Mouse (Mus musculus) adrenal gland, adult 18-20 months (tissue): ENCODE data around the gene Dpf3. TPM values are rescaled to one million over a fixed set of nuclear protein-coding genes. Genes with fewer than 3 reads are reported as not detected.

Experiments used
- total RNA-seq, 2 experiments: library from RNA; stranded (reverse); gene quantifications; 1 replicate in 1 of 2; 2 replicates in 1 of 2; pipeline ENCODE4 v1.2.3; 2021

Dpf3 gene
- total RNA-seq, 2 experiments from 2014 or later, result 7.3 to 7.7 TPM

Other genes with a start within 250 kb of the Dpf3 start
- gene Dcaf4, start 32.8 kb upstream of the Dpf3 start, total RNA-seq, result 10 to 100 TPM; 28.5 to 36.1 TPM
- gene Zfyve1, start 109.5 kb upstream of the Dpf3 start, total RNA-seq, result 10 to 100 TPM; 28.7 to 37.1 TPM
- 10 to 100 TPM; 76.5 to 89.7 TPM for gene Rbm25, start 143.5 kb upstream of the Dpf3 start, total RNA-seq
- gene Psen1, start 200.4 kb upstream of the Dpf3 start, total RNA-seq, result 10 to 100 TPM; 56.4 to 67.8 TPM